Mouse (Mus musculus) spleen, adult 18-20 months (tissue): ENCODE data around the gene Cux2.

Experiments
- DNase-seq, 2 experiments: peaks; one replicate each; pipeline ENCODE4 v3.0.0; 2022; ENCODE audit warnings: mixed read lengths in 2 of 2

Cux2 gene

DNA sequence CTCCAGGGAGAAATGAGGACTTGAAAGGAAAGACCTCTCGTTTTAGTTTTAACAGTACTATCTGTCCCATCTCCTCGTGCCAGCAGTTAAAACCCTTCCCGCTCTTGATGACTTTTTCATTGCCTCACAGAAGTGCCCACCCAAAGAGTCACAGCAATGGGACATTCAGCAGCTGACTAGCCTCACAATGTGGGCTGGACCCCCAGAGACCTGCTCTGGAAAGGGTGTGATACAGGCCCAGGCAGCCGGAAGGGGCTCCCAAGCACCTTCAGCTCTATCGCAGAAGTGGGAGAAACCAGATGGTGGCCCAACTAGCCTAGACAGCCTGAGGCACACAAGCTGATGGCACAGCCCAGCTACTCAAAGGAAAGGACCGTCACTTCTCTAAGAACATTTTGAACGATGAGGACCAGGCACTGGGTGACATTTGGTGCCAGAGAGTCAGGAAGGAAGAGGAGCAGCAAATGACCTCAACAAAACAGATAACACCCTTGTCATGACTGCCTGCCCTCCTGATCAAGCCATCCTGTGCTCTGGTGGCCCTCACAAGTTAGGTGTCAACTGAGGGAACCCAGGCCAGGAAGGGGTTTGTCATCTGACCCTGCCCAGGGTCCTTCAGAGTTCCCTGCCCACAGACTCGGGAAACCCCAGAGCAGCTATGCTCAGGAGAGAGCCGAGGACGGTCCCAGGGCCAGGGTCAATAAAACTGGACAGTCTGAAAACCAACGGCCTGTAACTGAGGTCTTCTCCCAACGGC is 214.7 kb downstream of the Cux2 start:
- DNase-seq = peak in 1 of 2 experiments; percentile 36

DNA sequence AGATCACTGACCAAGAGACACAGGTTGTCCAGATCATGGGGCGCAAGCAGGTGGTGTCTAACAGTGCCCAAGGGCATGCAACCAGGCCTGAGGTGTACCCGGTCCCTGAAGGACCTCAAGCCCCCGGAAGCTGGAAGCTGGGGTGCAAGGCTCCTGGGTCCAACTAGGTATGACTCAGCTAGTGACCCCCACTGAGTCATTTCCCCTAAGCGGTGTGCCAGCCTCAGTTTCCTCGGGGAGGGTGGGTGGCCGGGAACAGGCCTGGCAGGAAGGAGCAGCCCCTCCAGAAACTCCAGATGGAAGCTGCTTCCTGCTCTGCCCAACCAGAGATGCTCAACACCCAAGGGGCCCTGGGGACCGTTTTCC is 215.7 kb downstream of the Cux2 start:
- no peak for DNase-seq

DNA sequence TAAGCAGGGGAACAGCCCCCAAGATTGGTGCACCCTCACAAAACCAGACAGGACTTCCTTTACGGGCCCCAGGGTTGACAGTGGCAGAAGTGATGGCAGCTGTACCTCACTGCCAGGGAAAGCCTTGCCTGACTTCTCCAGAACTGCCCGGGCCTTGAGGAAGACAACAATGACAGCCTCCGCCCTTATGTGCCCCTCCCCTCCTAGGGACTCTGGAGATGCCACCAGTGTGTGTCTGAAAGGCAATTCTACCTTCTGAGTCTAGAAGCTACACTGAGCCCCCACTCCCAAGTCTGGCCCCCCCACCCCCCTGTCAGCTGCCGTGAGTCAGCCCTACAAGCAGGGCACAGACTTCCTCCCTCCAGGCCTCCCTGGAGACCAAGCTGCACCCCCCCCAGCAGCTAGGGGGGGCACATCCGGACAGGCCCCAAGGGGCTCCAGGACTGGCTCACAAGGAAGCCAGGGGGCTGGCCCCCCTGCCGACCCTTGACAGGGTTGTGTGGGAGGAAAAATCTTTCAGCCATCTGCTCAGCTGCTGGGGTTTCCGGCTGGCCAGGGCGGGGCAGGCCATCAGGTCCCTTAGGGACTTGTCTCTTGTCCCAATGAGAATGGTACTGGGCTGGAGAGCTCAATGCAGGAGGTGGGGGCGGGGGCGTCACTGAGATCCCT is 216.2 kb downstream of the Cux2 start:
- DNase-seq = peak; percentile 92 to 96

DNA sequence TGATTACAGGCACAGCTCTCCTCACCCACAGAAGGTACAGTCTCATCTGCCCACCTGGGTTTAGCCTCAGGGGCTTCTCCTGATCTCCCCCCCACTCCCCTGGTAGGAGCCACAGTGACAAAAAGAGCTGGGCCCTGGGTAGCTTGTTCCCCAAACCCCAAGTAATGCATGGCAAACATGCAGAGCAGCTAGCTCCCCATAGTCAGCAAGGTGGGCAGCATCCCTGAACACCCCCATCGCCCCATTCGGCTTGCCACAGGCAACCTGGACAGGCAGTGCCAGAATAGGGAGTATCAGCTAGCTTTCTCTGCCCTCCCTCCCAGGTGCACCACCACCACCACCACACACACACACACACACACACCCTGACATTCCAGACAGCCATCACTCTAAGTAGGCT is 216.7 kb downstream of the Cux2 start:
- no peak for DNase-seq

DNA sequence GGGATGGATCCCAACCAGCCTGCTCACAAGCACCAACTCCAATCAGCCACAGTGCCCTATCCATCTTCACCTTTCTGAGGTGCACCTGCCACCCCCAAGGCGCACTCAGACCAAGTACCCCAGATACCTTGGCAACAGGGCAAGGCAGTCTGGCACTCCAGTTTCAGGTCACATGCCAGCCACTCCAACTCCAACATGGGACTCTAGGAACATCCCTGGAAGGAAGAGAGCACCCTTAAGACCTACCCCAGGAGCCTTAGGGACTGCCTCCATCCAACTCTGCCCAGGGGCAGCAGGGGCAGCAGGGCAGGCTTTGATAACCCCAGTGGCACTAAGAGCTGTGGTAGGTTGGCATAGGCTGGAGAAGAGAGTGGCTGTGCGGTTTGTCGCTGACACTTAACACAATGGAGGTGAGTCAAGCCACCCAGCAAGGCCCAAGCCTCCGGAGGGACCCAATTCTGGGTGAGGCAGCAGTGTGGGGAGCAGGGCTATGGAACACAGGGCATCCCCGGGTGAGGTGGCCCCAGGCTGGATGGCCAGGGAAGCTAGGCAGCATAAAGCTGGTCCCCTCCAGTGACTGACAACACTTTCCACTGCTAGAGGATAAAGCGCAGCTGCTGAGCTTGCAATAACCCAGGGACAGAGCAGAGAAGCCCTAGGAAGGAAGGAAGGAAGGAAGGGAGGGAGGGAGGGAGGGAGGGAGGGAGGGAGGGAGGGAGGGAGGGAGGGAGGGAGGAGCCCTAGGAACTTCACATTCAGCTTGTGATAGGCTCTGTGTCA is 217.3 kb downstream of the Cux2 start:
- DNase-seq = peak in 1 of 2 experiments; percentile 18

DNA sequence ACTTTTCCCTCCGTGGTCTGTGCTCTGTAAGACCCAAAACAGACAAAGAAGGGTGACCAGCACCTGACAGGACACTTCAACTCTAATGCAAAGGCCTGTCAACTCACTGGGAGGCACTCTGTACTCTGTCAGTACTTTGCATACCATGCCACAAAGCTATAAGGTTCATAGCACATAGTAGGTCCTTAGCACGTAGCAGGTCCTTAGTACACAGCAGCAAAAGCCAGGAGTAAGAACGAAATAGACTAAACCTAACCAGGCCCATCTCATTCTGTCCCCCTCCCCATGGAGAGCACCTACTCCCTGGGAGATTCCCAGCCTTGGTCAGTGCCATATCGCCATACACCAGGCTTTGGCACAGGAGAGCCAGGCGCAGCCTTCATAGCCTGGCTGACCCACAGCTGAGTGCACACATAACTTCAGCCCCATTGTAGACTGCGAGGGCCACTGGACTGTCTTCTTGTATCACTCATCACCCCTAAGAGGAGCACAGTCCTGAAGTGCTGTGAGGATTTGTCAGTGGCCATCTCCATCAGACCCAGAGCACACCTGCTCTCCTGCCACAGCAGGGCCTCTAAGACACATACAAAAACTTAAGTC is 218.8 kb downstream of the Cux2 start:
- DNase-seq = no peak

DNA sequence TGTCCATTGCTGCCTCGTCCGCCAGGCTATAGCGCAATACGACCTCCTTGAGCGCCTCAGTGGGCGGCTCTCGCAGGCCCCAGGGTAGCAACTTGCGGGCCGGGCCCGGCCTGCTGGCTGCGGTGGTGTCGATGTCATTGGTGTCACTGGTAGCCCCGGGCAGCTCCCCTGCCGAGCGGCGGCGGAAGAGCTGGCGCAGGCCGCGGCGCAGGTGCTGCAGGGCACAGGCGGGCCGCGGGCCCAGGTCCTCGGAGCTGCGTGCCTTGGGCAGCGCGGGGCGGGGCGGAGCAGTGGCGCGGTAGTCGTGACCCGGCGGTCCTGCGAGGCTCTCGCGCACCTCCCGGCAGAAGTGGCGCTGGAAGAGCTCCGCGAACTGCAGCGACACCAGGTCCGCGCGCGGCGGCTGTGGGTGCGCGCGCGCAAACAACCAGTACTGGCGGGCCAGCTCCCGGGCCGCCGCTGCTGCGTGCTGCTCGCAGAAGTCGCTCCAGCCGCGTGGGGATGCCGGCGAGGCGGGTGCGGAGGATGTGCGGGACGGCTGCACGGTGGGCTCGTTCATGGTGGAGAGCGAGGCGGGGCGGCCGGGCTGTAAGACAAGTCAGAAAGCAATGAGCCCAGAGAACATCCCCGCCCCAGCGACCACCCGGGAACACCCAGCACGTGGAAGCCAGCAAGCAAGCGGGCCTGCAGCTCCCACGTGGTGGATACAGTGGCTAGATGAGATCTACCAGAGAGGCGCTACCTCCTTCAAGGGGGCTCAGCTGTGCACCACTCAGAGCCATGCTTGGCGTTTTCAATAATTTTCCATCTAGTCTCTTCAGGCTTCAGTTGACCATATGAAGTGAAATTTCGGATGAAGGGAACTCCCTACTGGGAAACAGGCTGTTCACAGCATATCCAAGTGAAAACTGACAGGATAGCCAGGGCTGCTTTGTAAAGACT is 221.1 kb downstream of the Cux2 start:
- DNase-seq = peak in 1 of 2 experiments; percentile 13

DNA sequence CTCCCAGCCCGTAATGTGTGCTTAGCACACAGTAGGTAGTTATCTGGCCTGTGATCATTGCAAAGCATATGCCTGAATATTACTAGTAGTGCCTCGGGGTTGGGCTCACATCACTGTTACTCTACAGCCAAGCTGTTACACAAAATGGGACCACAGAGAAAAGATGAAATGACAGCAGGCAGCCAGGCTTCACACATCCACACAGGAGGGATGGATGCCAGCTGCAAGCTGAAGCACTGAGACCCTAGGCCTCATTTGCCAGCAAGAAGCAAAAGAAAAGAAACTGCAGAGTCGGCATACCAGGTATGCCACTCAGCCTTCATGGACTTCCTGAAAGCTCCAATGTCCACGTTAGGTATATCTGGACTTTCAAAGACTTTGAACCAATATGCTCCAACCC is 222.0 kb downstream of the Cux2 start:
- no peak for DNase-seq

DNA sequence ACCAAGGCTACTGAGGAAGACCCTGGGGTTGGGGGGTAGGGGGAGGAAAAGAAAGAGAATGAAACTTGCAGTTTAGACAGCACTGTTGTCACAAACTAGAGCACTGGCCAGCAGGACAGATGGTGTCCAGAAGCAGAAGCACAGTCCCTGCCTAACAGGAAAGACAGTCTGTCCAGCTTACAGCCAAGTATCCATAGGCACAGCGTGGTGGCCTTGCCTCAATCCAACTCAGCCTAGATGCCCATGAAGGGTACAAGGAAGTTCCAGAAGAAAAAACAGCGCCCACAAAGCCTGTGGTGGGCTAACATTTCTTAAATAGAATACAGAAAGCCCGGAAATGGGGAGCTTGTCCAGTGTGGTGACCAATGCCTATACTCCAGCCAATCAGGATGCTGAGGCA is 224.3 kb downstream of the Cux2 start:
- DNase-seq = no peak

DNA sequence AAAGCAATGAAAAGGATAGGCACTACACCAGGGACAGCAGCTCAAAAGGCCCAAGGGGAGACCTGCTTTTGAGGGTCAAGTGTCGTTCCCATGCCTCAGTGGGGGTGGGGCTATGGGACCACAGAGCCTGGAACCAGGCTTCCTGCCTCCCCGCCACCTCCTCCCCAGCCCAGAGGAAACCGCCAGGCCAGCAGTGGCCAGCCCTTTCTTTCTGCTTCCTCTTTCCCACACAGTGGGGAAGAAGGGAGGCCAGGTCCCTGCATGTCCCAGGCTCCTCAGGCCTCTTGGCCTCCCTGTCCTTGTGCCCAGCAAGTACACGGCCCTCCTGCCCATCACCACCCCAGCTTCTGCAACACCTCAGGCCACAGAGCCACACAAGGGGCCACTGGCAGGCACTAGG is 225.8 kb downstream of the Cux2 start:
- DNase-seq = peak in 1 of 2 experiments; percentile 52

DNA sequence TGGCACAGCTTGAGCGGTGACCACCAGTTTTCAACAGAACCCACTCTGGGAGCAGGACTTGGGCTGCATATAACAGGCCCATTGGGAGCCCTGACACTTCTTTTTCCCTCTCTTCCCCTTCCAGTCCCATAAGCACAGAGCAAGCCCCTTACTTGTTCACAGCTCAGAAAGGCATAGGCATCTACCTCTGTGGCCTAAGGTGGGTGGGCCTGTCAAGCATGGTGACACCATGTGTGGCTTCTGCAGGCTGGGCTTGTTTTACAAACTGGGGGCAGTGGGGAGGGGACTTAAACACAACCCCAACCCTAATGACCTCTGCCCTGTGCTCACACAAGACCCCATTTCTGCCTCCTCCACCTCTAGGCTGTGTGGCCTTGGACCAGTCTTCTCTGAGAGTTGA is 226.2 kb downstream of the Cux2 start:
- no peak for DNase-seq

DNA sequence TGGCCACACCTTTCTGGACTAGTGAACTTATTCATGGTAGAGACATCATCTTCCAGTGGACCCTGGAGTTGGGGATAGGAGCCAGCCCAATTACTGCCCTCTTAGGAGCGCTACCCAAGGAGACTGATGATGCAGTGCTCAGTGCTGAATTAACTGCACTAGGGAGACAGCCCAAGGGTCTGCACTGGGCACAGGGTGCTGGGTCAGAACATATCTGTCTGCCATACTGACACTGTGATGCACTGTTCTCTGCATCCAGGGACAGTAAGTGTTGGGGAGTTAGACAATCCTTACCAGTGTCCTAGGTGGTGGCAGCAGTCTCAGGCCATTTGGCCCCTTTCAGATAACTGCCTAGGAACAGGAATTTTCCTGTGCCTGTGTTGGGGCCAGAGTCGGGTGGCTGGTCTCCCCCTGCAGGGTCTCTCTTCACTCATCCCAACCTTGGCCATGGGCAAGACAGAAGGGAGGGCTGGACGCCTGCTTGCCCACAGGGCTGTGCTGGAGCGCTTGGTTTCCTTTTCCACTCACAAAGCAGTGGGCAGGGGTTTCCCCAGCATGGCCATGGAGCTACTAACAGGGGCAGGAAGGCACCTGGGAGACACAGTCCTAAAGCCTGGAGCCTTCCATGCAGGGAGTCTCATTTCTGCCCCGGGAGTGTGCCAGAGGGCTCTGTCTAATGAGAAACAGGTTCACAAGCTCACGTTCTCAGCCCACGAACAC is 227.0 kb downstream of the Cux2 start:
- no peak for DNase-seq

DNA sequence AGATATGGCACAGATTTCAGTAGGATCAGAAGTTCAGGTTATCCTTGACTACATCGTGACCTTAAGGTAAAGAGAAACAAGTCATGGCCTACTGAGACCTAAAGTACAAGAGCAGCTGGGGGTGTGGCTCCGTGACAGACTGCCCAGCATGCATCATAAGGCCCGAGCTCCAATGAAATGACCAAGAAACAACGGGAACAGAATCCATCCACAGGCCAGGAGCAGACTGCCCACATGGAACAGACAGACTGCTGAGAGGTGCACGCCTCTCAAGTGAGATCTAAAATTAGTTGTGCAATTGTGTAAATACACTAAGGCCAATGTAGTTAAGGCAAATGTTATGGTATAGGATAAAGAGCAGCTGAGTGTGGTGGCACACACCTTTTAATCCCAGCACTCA is 228.3 kb downstream of the Cux2 start:
- DNase-seq = no peak

DNA sequence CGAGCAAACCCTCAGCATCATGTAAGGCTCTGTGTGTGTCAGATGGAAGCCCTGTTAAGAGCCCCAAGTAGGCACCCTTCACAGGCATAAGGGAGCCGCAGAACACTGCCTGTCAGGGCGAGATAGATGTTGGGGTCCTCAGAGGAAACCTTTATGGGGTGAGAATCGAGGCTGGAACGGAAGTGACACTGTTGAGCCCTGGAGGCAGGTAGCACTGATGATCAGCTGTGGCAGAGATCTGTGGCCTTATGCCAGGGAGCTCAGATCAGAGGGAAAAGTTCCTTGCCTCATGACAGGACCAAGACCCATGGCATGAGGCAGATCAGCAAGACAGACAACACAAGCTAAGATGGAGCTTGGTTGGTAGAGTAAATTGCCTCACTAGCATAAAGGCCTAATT is 228.8 kb downstream of the Cux2 start:
- no peak for DNase-seq

DNA sequence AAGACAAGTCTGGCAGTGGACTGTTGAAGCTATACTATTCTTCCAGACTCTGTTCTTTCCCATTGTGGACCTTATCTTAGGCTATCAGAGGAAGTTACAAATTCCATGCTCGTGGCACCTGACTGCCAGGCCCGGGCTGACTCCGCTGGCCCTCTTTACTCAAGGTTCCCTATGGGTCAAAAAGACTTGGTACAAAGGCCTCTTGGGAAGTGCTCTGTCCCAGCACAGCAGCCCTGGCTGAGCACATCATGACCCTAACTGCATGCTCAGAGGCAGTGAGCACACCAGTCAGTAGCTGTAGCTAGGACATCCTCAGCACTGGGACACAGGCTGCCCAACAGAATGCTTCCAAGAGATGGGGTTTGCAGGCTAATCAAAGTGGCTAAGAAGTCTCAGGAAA is 229.2 kb downstream of the Cux2 start:
- no peak for DNase-seq

DNA sequence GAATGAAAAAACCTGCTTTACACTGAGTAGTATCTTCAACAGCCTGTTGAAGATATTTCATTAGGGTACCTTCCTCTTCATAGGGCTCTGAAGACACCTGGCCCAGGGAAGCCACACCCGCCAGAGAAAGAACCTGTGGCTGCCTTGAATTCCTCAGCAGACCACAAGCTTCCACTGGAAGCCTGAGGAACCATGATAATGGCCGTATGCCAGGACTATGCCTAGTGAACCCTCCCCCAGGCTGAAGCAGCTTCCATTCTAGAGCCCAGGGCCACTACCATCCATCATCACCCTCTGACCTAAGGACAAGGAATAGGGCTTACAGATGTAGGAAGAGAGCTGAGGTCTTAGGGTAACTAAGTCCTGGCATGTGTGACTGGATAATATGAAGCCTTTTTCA is 229.7 kb downstream of the Cux2 start:
- no peak for DNase-seq

DNA sequence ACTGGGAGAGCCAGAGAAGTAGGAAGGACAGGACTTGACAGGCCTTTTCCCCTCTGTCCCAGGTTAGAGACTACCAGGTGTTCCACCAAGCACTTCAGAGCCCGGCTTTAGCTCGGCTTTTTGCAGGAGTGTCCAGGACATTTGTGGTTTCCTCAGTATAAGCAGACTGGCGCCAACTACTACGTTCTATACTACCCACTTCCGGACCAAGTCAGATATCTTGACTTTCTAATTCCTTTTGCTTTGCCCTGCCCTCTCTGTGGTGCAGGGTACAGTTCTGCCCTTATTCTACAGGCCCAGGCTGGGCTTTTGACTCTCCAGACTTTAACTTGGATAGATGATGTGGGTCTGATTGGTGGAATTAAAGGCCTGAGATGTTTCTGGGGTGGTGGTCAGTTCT is 230.3 kb downstream of the Cux2 start:
- DNase-seq = no peak

DNA sequence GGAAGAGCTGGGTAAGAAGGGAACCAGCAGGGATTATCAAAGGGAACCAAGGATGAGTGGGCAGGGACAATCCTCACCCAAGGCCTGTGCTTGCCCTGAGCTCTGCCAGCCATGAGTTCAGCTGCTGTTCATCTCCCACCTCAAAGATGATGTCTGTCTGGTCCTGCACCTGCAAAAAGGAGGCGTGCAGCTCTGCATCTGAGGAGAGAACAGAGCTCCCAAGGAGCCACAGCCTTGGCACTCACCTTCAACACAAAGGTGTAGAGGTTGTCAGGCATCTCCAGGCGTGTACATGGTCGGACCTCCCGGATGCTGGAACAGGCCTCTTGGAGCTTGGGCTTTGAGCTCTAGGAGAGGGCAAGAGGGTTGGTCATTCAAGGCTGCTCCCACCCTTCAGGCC is 231.0 kb downstream of the Cux2 start:
- no peak for DNase-seq

DNA sequence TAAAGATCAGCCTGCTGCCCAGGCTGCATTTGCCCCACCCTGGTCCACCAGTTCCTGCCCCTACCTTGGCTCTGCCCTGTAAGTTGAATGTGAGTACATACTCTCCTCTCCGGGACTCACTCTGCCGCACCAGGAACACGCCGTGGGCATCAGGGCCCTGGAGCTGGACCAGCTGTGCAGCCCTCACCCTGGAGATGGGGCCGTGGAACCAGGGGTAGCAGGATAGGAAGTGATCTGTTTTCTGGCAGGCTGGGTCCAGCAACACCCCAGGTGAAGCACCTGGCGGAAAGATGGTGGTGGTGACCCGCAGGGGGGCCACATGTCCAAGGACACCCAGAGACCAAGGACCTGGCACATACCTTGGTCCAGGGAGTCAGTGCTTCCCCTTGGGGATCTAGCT is 231.5 kb downstream of the Cux2 start:
- DNase-seq = no peak

DNA sequence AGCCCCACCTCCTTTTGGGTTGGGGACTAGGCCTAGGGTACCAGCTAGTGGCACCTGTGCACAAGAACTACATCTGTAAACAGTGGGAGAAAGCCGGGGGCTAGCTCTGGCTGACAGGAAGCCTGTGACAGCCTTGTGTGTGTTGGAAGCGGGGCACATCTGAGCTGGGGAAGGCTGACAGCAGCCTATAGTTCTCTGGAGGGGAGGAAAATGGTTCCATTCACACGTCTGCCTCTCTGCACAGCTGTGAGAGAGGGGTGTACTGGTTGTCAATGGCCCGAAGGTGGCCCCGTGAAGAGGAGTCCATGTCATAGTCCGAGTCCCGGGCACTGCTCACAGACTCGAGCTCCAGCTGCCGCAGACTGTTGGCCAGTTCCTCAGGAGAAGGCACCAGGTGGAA is 232.4 kb downstream of the Cux2 start:
- no peak for DNase-seq

DNA sequence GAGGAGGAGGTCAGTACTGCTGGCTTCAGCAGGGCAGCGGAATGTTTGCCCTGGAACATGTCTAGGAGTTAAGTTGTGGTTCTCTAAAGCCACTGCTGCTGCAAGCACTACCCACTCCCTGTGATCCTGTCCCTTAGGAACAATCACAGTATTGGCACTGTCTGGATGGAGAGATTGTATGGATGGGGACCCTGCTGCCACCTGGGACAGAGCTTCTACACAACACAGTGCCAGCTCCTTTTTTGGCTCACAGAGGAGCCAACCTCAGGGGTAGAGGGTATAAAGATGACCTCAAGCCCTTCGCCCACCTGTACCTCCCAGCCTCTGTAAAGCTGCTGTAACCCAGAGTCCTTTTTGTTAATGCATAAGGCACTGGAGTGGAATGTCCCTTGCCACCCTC is 233.3 kb downstream of the Cux2 start:
- DNase-seq = no peak
